Mouse (Mus musculus): ENCODE data around the gene Arhgap40. TPM values are rescaled to one million over a fixed set of nuclear protein-coding genes. Genes with fewer than 3 reads are reported as not detected.

Gene Arhgap40
- 0.42 and 0.73 TPM in 2 replicates for total RNA-seq (2014; rRNA removed; ENCODE audit: low replicate concordance)
- not detected in 2 replicates for polyA plus RNA-seq (2015; fragmentation: Nextera tagmentation; extraction: Ambion mirVana)

- no peaks in the 10 kb centered on the region for H3K9me3 ChIP-seq (replicated peaks; ENCODE audit: control insufficient read depth, low read length)
- no peaks in the 10 kb centered on the region for H3K36me3 ChIP-seq (replicated peaks; ENCODE audit: control insufficient read depth, insufficient read depth, low read length)
- no peaks in the 10 kb centered on the region for H3K27me3 ChIP-seq (ENCODE audit: control insufficient read depth, insufficient read depth, low read length)
- no peak within 1 kb of the TSS for H3K9ac ChIP-seq (replicated peaks; ENCODE audit: low read depth, low read length)
- H3K27ac ChIP-seq (ENCODE audit: low read depth): no peak within 1 kb of the TSS
- no peaks in the 10 kb centered on the region for H3K4me1 ChIP-seq (ENCODE audit: control insufficient read depth, insufficient read depth)
- no peak within 1 kb of the TSS for H3K4me2 ChIP-seq (ENCODE audit: low read depth, low read length)
- DNase-seq (ENCODE audit: low spot score) (no peak), ATAC-seq (ENCODE audit: insufficient read depth, low read depth) (no peak)
- no peak within 1 kb of the TSS for H3K4me3 ChIP-seq (ENCODE audit: low read depth, low read length)
- TF ChIP-seq CTCF (IDR thresholded peaks at IDR 0.05; ENCODE audit: low read depth) (no peak), EP300 (IDR thresholded peaks at IDR 0.05; ENCODE audit: low read depth) (no peak)
- 73% methylated on average over 10 of the region's 10 CpGs for WGBS
These were observed at the start of gene Arhgap40 for GRCm38 (mm10) chr2:158512528-158512927. Gene Arhgap40, plus strand, starts transcription at chr2:158512796.

DNA sequence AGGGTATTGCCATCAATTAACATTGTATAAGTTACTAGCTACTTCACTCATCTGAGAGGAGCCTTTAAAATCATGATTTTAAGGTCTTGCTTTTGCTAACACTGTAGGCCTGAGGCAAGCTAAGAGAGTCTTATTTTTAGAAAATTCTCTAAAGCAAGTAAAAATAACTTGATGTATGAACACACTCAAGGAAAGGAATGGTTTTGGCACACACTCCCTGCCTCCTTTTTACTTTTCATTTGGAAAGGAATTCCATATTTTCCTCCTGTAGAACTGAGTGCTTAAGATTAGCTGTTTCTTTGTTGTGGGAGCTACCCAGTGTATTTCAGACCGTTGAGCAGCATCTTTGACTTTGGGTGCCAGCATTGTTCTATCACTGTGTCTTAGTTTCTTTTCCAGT is 38.4 kb upstream of the Arhgap40 start:
- TF ChIP-seq EP300 (IDR thresholded peaks at IDR 0.05; ENCODE audit: low read depth): no peak
- TF ChIP-seq CTCF (IDR thresholded peaks at IDR 0.05; ENCODE audit: low read depth): no peak
- H3K36me3 ChIP-seq (replicated peaks; ENCODE audit: control insufficient read depth, insufficient read depth, low read length): peaks cover 67% of the 10 kb centered on the region
- no peak overlapping the region for H3K4me2 ChIP-seq (ENCODE audit: low read depth, low read length)
- H3K9ac ChIP-seq (replicated peaks; ENCODE audit: low read depth, low read length): no peak overlapping the region
- DNase-seq (ENCODE audit: low spot score) (no peak), ATAC-seq (ENCODE audit: insufficient read depth, low read depth) (no peak)
- no peaks in the 10 kb centered on the region for H3K4me1 ChIP-seq (ENCODE audit: control insufficient read depth, insufficient read depth)
- H3K9me3 ChIP-seq (replicated peaks; ENCODE audit: control insufficient read depth, low read length): no peaks in the 10 kb centered on the region
- whole genome bisulfite sequencing: 79% methylated on average over 1 of the region's 1 CpGs
- no peaks in the 10 kb centered on the region for H3K27me3 ChIP-seq (ENCODE audit: control insufficient read depth, insufficient read depth, low read length)
- no peak overlapping the region for H3K27ac ChIP-seq (ENCODE audit: low read depth)
- H3K4me3 ChIP-seq (ENCODE audit: low read depth, low read length): no peak overlapping the region

- DNase-seq (ENCODE audit: low spot score): no peak
- peaks cover 77% of the 10 kb centered on the region for H3K36me3 ChIP-seq (replicated peaks; ENCODE audit: control insufficient read depth, insufficient read depth, low read length)
- 77% methylated on average over 3 of the region's 3 CpGs for WGBS
These were observed 35.0 kb upstream of the Arhgap40 start for GRCm38 (mm10) chr2:158477640-158478039.

GRCm38 (mm10) chr2:158498457-158498856 is 14.1 kb upstream of the Arhgap40 start:
- ATAC-seq (ENCODE audit: insufficient read depth, low read depth) (no peak), DNase-seq (ENCODE audit: low spot score) (no peak)
- Histone ChIP-seq H3K27me3 (ENCODE audit: control insufficient read depth, insufficient read depth, low read length) (no peaks in the 10 kb centered on the region), H3K36me3 (replicated peaks; ENCODE audit: control insufficient read depth, insufficient read depth, low read length) (peaks cover 58% of the 10 kb centered on the region), H3K9ac (replicated peaks; ENCODE audit: low read depth, low read length) (no peak overlapping the region), H3K9me3 (replicated peaks; ENCODE audit: control insufficient read depth, low read length) (no peaks in the 10 kb centered on the region), H3K4me1 (ENCODE audit: control insufficient read depth, insufficient read depth) (no peaks in the 10 kb centered on the region), H3K4me2 (ENCODE audit: low read depth, low read length) (no peak overlapping the region), H3K4me3 (ENCODE audit: low read depth, low read length) (no peak overlapping the region), H3K27ac (ENCODE audit: low read depth) (no peak overlapping the region)
- WGBS: 83% methylated on average over 5 of the region's 5 CpGs
- TF ChIP-seq CTCF (IDR thresholded peaks at IDR 0.05; ENCODE audit: low read depth) (no peak), EP300 (IDR thresholded peaks at IDR 0.05; ENCODE audit: low read depth) (no peak)

More at GRCm38 (mm10) chr2:158477640-158478039, 35.0 kb upstream of the Arhgap40 start:
- Histone ChIP-seq H3K4me2 (ENCODE audit: low read depth, low read length) (no peak overlapping the region), H3K9ac (replicated peaks; ENCODE audit: low read depth, low read length) (no peak overlapping the region), H3K4me1 (ENCODE audit: control insufficient read depth, insufficient read depth) (no peaks in the 10 kb centered on the region), H3K4me3 (ENCODE audit: low read depth, low read length) (no peak overlapping the region), H3K27ac (ENCODE audit: low read depth) (no peak overlapping the region), H3K27me3 (ENCODE audit: control insufficient read depth, insufficient read depth, low read length) (no peaks in the 10 kb centered on the region), H3K9me3 (replicated peaks; ENCODE audit: control insufficient read depth, low read length) (no peaks in the 10 kb centered on the region)
- TF ChIP-seq EP300 (IDR thresholded peaks at IDR 0.05; ENCODE audit: low read depth) (no peak), CTCF (IDR thresholded peaks at IDR 0.05; ENCODE audit: low read depth) (no peak)
- no peak for ATAC-seq (ENCODE audit: insufficient read depth, low read depth)

DNA sequence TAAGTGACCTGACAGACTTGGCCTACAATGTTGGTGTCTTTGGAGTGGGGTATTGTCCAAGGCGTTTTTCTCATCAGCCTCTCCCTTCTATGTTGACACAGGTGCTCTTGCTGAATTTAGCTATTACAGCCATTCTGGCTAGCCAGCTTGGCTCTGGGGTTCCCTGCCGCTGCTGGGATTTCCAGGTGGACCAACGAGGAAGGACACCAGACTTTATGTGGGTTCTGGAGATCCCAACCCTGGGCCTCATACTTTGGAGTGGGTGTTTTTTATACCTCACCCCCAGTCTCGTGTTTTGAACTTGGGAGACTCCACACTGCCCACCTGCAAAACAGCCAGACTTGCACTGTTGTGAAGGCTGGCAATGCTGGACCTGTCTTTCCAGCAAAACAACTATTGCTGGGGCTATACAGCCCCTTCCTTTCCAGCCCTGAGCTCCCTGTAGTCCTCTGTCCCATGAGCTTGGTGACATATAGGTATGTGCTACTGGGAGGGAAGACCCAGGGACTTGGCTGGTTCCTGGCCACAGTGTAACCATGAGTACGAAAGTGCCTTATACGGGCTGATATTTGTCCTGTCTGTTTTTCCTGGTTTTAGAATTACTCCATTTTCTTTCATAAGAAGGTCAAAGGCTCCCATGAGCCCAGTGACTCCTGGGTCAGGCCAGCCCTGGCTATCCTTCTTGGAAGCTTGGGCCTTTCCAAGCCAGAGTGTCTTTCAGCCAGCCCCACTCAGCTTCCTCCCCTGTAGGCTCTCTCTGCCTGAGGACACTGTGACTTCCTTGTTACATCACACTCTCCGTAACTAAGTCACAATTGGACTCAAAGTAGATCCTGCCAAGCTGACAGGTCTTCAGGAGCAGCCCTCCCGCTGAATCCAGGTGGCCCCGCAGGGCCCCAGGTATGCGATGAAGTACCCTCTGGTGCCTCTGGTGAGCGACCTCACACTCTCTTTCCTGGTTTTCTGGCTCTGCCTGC is 10.5 kb upstream of the Arhgap40 start, which contains the start of gene Adig:
Gene Adig, plus strand, starts transcription at position 777 of the 977 bp plus-strand sequence.
- WGBS: 72% methylated on average over 11 of the region's 11 CpGs
- Histone ChIP-seq H3K4me3 (ENCODE audit: low read depth, low read length) (no peak within 1 kb of the TSS), H3K4me1 (ENCODE audit: control insufficient read depth, insufficient read depth) (no peaks in the 10 kb centered on the region), H3K27me3 (ENCODE audit: control insufficient read depth, insufficient read depth, low read length) (no peaks in the 10 kb centered on the region), H3K9ac (replicated peaks; ENCODE audit: low read depth, low read length) (no peak within 1 kb of the TSS), H3K9me3 (replicated peaks; ENCODE audit: control insufficient read depth, low read length) (no peaks in the 10 kb centered on the region), H3K36me3 (replicated peaks; ENCODE audit: control insufficient read depth, insufficient read depth, low read length) (peaks cover 24% of the 10 kb centered on the region; the same call in 1 of the 2 replicates), H3K4me2 (ENCODE audit: low read depth, low read length) (no peak within 1 kb of the TSS), H3K27ac (ENCODE audit: low read depth) (no peak within 1 kb of the TSS)
- DNase-seq (ENCODE audit: low spot score) (no peak), ATAC-seq (ENCODE audit: insufficient read depth, low read depth) (no peak)
- TF ChIP-seq CTCF (IDR thresholded peaks at IDR 0.05; ENCODE audit: low read depth) (no peak), EP300 (IDR thresholded peaks at IDR 0.05; ENCODE audit: low read depth) (no peak)
